Mouse (Mus musculus) small intestine, adult 2 months (tissue): ENCODE measurements around the gene Mrps25.

Experiments
- CTCF ChIP-seq: fragments of 200-500 bp; IDR thresholded peaks from 2 replicates; pipeline ENCODE4 v1.5.1; 2012; ENCODE audit warnings: low read depth, mild to moderate bottlenecking, control low read depth, inconsistent platforms, low read length, moderate library complexity, mixed read lengths; ENCODE audit not compliant: insufficient replicate concordance, insufficient read length; ENCODE audit errors: extremely low read depth
- POLR2A ChIP-seq: fragments of 200-500 bp; IDR thresholded peaks from 2 replicates; pipeline ENCODE4 v1.6.1; 2012; ENCODE audit warnings: low read depth, mild to moderate bottlenecking, control low read depth, inconsistent platforms, low read length, moderate library complexity

GRCm38 (mm10) chr6:92176450-92176849, 7.4 kb downstream of the Mrps25 start:
- no peak for TF ChIP-seq CTCF
- TF ChIP-seq POLR2A: no peak
